Mouse (Mus musculus) C2C12 (cell line): Measurements from ENCODE around the gene Akap8.

Experiments used
- CEBPB ChIP-seq: IDR thresholded peaks from one replicate; pipeline ENCODE4 v1.6.1; 2011; ENCODE audit warnings: low read depth, mild to moderate bottlenecking, control low read depth, moderate library complexity
- CTCF ChIP-seq: IDR thresholded peaks from one replicate; pipeline ENCODE4 v1.5.1; 2011; ENCODE audit not compliant: control insufficient read depth, insufficient read depth, insufficient read length
- FOSL1 ChIP-seq: IDR thresholded peaks from one replicate; pipeline ENCODE4 v1.8.0; 2011; ENCODE audit warnings: mild to moderate bottlenecking, low read length; ENCODE audit not compliant: poor library complexity, insufficient read depth, severe bottlenecking
- MYOD1 ChIP-seq: IDR thresholded peaks from one replicate; pipeline ENCODE4 v1.6.1; 2011; ENCODE audit warnings: low read depth; ENCODE audit not compliant: control insufficient read depth, insufficient read length
- USF1 ChIP-seq: IDR thresholded peaks from one replicate; pipeline ENCODE4 v1.6.1; 2011; ENCODE audit warnings: low read depth, mild to moderate bottlenecking, control low read depth, moderate library complexity

DNA sequence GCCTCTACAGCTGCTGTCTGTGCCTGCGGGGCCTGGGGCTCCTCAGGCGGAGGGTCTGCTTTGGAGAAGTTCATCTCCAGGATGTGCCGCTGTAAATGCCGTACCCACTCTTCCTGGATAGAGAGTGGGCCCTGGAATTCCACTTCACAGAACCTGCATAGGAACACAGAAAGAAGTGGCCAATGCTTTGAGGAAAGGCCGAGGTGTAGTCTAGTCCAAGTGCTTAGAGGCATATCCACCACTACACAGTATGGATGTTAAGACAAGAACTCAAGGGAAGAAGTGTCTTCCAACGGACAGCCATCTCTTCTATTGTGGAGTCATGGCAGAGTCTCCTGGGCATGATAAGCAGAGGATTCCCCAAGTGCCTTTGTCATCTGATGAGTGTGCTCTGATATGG is 34.0 kb upstream of the Akap8 start:
- TF ChIP-seq CTCF (no peak), CEBPB (no peak), USF1 (no peak), FOSL1 (no peak), MYOD1 (no peak)
